Mouse (Mus musculus) limb, embryonic 12.5 days (tissue): Measurements from ENCODE around the gene Atp6v0d1. TPM values are rescaled to one million over a fixed set of nuclear protein-coding genes. Genes with fewer than 3 reads are reported as not detected.
A peak's percentile ranks its signal among the peaks of the same experiment; 100 is the strongest.

Experiments
- ATAC-seq: fragments of 200-750 bp; cut with Nextera tagmentation; 2 replicates; pipeline ENCODE4 v1.8.0; 2017; ENCODE audit warnings: low read depth, moderate TSS enrichment; ENCODE audit not compliant: insufficient number of reproducible peaks, insufficient read depth, low FRiP score, low TSS enrichment
- H3K27ac ChIP-seq: fragments of 300-500 bp; sonication (generic); 2 replicates; pipeline ENCODE4 v1.5.1; 2016; ENCODE audit warnings: mild to moderate bottlenecking, moderate library complexity
- H3K27me3 ChIP-seq: fragments of 300-500 bp; sonication (generic); 2 replicates; pipeline ENCODE4 v1.6.1; 2016; ENCODE audit warnings: mild to moderate bottlenecking, moderate library complexity
- H3K36me3 ChIP-seq: fragments of 300-500 bp; sonication (generic); 2 replicates; pipeline ENCODE4 v1.6.1; 2016; ENCODE audit warnings: mild to moderate bottlenecking, moderate library complexity
- H3K4me1 ChIP-seq: fragments of 300-500 bp; sonication (generic); replicated peaks from 2 replicates; pipeline ENCODE4 v1.6.1; 2016
- H3K4me2 ChIP-seq: fragments of 300-500 bp; sonication (generic); 2 replicates; pipeline ENCODE4 v1.6.1; 2016; ENCODE audit warnings: mild to moderate bottlenecking, moderate library complexity
- H3K4me3 ChIP-seq: fragments of 300-500 bp; sonication (generic); replicated peaks from 2 replicates; pipeline ENCODE4 v1.5.1; 2016; ENCODE audit warnings: mild to moderate bottlenecking
- H3K9ac ChIP-seq: fragments of 300-500 bp; sonication (generic); replicated peaks from 2 replicates; pipeline ENCODE4 v1.6.1; 2016; ENCODE audit warnings: mild to moderate bottlenecking, moderate library complexity
- H3K9me3 ChIP-seq: fragments of 300-500 bp; sonication (generic); 2 replicates; pipeline ENCODE4 v1.6.1; 2016; ENCODE audit warnings: mild to moderate bottlenecking, moderate library complexity
- WGBS: fragments of 180-500 bp; shearing (Covaris S2); methylation state at CpG from one replicate; pipeline ENCODE4 v1.1.7; 2016; 5-methylcytosine and 5-hydroxymethylcytosine counted together
- polyA plus RNA-seq: library from polyadenylated mRNA; unstranded; fragments of >200 nt; fragmentation: Nextera tagmentation; extraction: Ambion mirVana; gene quantifications from 2 replicates; pipeline ENCODE4 v1.2.1, GENCODE M21; 2016

Atp6v0d1 gene
- 60.5 and 61.5 TPM in 2 replicates for polyA plus RNA-seq

GRCm38 (mm10) chr8:105565952-105566702 lies at the start of gene Atp6v0d1:
TSS of gene Atp6v0d1 (minus strand) at chr8:105566047.
- WGBS = 3% methylated on average over 53 of the region's 53 CpGs
- Histone ChIP-seq H3K4me3 (peak within 1 kb of the TSS; percentile 85), H3K9me3 (no peaks in the 10 kb centered on the region), H3K9ac (peak within 1 kb of the TSS; percentile 82), H3K36me3 (0 out of 2 replicates have a peak, but pooled peaks cover 4% of the 10 kb centered on the region), H3K27me3 (peaks cover 6% of the 10 kb centered on the region), H3K4me1 (peaks cover 13% of the 10 kb centered on the region), H3K27ac (peak within 1 kb of the TSS; percentile 69), H3K4me2 (peak within 1 kb of the TSS; percentile 88)
- peak; percentile 97 for ATAC-seq

- Histone ChIP-seq H3K4me3 (peak overlapping the region; percentile 54), H3K9me3 (no peaks in the 10 kb centered on the region), H3K27ac (no peak overlapping the region), H3K27me3 (peaks cover 37% of the 10 kb centered on the region), H3K4me1 (peaks cover 18% of the 10 kb centered on the region), H3K36me3 (peaks cover 42% of the 10 kb centered on the region), H3K4me2 (peak overlapping the region; percentile 99), H3K9ac (peak overlapping the region; percentile 64)
- peak; percentile 67; the same call in 1 of the 2 replicates for ATAC-seq
- under 1% methylated on average over 50 of the region's 50 CpGs for WGBS
Measured at GRCm38 (mm10) chr8:105613830-105614511, 48.1 kb upstream of the Atp6v0d1 start.

GRCm38 (mm10) chr8:105613037-105613436 lies 47.2 kb upstream of the Atp6v0d1 start:
- H3K27me3 ChIP-seq = peaks cover 37% of the 10 kb centered on the region
- no peaks in the 10 kb centered on the region for H3K9me3 ChIP-seq
- H3K4me1 ChIP-seq = peaks cover 18% of the 10 kb centered on the region
- H3K9ac ChIP-seq = 0 out of 2 replicates have a peak overlapping the region, but pooled peaks have one; percentile 40
- 3% methylated on average over 20 of the region's 20 CpGs for WGBS
- H3K4me3 ChIP-seq = peak overlapping the region; percentile 54
- peaks cover 33% of the 10 kb centered on the region for H3K36me3 ChIP-seq
- H3K27ac ChIP-seq = no peak overlapping the region
- ATAC-seq = no peak
- peak overlapping the region; percentile 99 for H3K4me2 ChIP-seq

- Histone ChIP-seq H3K27ac (no peak overlapping the region), H3K27me3 (peaks cover 37% of the 10 kb centered on the region), H3K9me3 (no peaks in the 10 kb centered on the region), H3K36me3 (peaks cover 21% of the 10 kb centered on the region), H3K4me3 (no peak overlapping the region), H3K9ac (no peak overlapping the region), H3K4me2 (no peak overlapping the region), H3K4me1 (peaks cover 28% of the 10 kb centered on the region)
- no peak for ATAC-seq
- 87% methylated on average over 9 of the region's 9 CpGs for WGBS
Measured at GRCm38 (mm10) chr8:105611836-105612235, 46.0 kb upstream of the Atp6v0d1 start.

GRCm38 (mm10) chr8:105609771-105610170 lies 43.9 kb upstream of the Atp6v0d1 start:
- Histone ChIP-seq H3K4me2 (no peak overlapping the region), H3K36me3 (no peaks in the 10 kb centered on the region; the same call in 1 of the 2 replicates), H3K9ac (no peak overlapping the region), H3K4me3 (no peak overlapping the region), H3K4me1 (peaks cover 40% of the 10 kb centered on the region), H3K9me3 (no peaks in the 10 kb centered on the region), H3K27ac (no peak overlapping the region), H3K27me3 (peaks cover 33% of the 10 kb centered on the region)
- WGBS = 81% methylated on average over 4 of the region's 4 CpGs
- no peak for ATAC-seq

GRCm38 (mm10) chr8:105609355-105609754 lies 43.5 kb upstream of the Atp6v0d1 start:
- no peak for ATAC-seq
- H3K4me1 ChIP-seq = peaks cover 38% of the 10 kb centered on the region
- H3K27me3 ChIP-seq = peaks cover 29% of the 10 kb centered on the region
- no peak overlapping the region for H3K9ac ChIP-seq
- H3K36me3 ChIP-seq = no peaks in the 10 kb centered on the region
- no peak overlapping the region for H3K27ac ChIP-seq
- no peak overlapping the region for H3K4me2 ChIP-seq
- H3K9me3 ChIP-seq = no peaks in the 10 kb centered on the region
- H3K4me3 ChIP-seq = no peak overlapping the region
- WGBS = 62% methylated on average over 2 of the region's 2 CpGs

GRCm38 (mm10) chr8:105607684-105608083 lies 41.8 kb upstream of the Atp6v0d1 start:
- Histone ChIP-seq H3K36me3 (no peaks in the 10 kb centered on the region), H3K4me3 (no peak overlapping the region), H3K27ac (no peak overlapping the region), H3K4me1 (peaks cover 29% of the 10 kb centered on the region), H3K27me3 (peaks cover 15% of the 10 kb centered on the region), H3K9me3 (no peaks in the 10 kb centered on the region), H3K4me2 (no peak overlapping the region), H3K9ac (no peak overlapping the region)
- WGBS = 35% methylated on average over 4 of the region's 4 CpGs
- ATAC-seq = no peak

GRCm38 (mm10) chr8:105607062-105607461 lies 41.2 kb upstream of the Atp6v0d1 start:
- H3K4me1 ChIP-seq = peaks cover 28% of the 10 kb centered on the region
- peaks cover 9% of the 10 kb centered on the region for H3K27me3 ChIP-seq
- H3K4me2 ChIP-seq = peak overlapping the region; percentile 91
- H3K9me3 ChIP-seq = no peaks in the 10 kb centered on the region
- 7% methylated on average over 10 of the region's 10 CpGs for WGBS
- H3K9ac ChIP-seq = peak overlapping the region; percentile 87
- no peaks in the 10 kb centered on the region for H3K36me3 ChIP-seq
- ATAC-seq = no peak
- peak overlapping the region; percentile 84; the same call in 1 of the 2 replicates for H3K27ac ChIP-seq
- peak overlapping the region; percentile 78 for H3K4me3 ChIP-seq

- peak; percentile 45; the same call in 1 of the 2 replicates for ATAC-seq
- 2% methylated on average over 30 of the region's 30 CpGs for WGBS
- Histone ChIP-seq H3K36me3 (no peaks in the 10 kb centered on the region), H3K9me3 (no peaks in the 10 kb centered on the region), H3K27me3 (peaks cover 4% of the 10 kb centered on the region; the same call in 1 of the 2 replicates), H3K27ac (peak overlapping the region; percentile 84), H3K4me3 (peak overlapping the region; percentile 78), H3K4me2 (peak overlapping the region; percentile 91), H3K4me1 (peaks cover 28% of the 10 kb centered on the region), H3K9ac (peak overlapping the region; percentile 87)
Measured at GRCm38 (mm10) chr8:105606189-105607023, 40.6 kb upstream of the Atp6v0d1 start.

- Histone ChIP-seq H3K36me3 (no peaks in the 10 kb centered on the region), H3K4me3 (peak overlapping the region; percentile 78), H3K9me3 (no peaks in the 10 kb centered on the region), H3K9ac (peak overlapping the region; percentile 87), H3K27me3 (no peaks in the 10 kb centered on the region), H3K4me2 (peak overlapping the region; percentile 91), H3K4me1 (peaks cover 28% of the 10 kb centered on the region), H3K27ac (peak overlapping the region; percentile 84)
- peak; percentile 34 for ATAC-seq
- WGBS = 1% methylated on average over 39 of the region's 39 CpGs
Measured at GRCm38 (mm10) chr8:105605491-105606188, 39.8 kb upstream of the Atp6v0d1 start.
